Mouse (Mus musculus) kidney, adult 2 months (tissue): ENCODE measurements around the gene Slc2a5.

Experiments
- CTCF ChIP-seq: fragments of 200-500 bp; conservative IDR thresholded peaks from 2 replicates; pipeline ENCODE4 v1.5.1; 2011; ENCODE audit warnings: low read depth, mild to moderate bottlenecking, control low read depth, low read length, moderate library complexity, mixed read lengths; ENCODE audit not compliant: insufficient read depth, insufficient read length
- POLR2A ChIP-seq: fragments of 200-500 bp; IDR thresholded peaks from one replicate; pipeline ENCODE4 v1.6.1; 2011; ENCODE audit warnings: low read depth, low read length, control low read depth

GRCm38 (mm10) chr4:150135254-150135653, 16.2 kb downstream of the Slc2a5 start:
- TF ChIP-seq CTCF (no peak), POLR2A (no peak)
